Mouse (Mus musculus): ENCODE data around the gene Dazap1. TPM values are rescaled to one million over a fixed set of nuclear protein-coding genes. Genes with fewer than 3 reads are reported as not detected.

Dazap1 gene
- polyA plus RNA-seq, 1 experiment from 2014 or later, result 59.7 TPM

DNA sequence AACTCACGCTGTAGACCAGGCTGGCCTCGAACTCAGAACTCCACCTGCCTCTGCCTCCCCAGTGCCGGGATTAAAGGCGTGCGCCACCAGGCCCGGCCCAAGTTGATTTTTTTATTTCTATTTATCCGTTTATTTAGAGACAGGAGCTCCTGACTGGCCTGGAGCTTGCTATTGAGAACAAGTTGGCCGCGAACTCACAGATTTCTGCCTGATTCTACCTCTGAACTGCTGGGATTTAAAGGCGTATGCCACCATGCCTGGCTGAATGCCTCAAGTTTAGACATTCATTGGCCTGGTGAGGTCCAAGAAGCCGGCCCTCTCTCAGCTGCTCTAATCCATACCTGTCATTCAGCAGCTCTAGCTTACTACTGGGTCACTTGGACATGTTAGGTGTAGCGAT lies 883 bp downstream of the Dazap1 start:
- peaks cover 56% of the 10 kb centered on the region for H3K4me1 ChIP-seq
- ATAC-seq (ENCODE audit: insufficient number of reproducible peaks, low FRiP score, low TSS enrichment, low read depth), result no peak
- H3K36me3 ChIP-seq, result peaks cover 20% of the 10 kb centered on the region
- H3K4me2 ChIP-seq, result peak overlapping the region; percentile 92
- H3K9me3 ChIP-seq, result no peaks in the 10 kb centered on the region
- H3K4me3 ChIP-seq, result peak overlapping the region; percentile 55
- 0 out of 2 replicates have a peak overlapping the region, but pooled peaks have one; percentile 55 for H3K9ac ChIP-seq
- WGBS, result 72% methylated on average over 12 of the region's 12 CpGs
- H3K27ac ChIP-seq, result peak overlapping the region; percentile 99
- no peaks in the 10 kb centered on the region for H3K27me3 ChIP-seq

DNA sequence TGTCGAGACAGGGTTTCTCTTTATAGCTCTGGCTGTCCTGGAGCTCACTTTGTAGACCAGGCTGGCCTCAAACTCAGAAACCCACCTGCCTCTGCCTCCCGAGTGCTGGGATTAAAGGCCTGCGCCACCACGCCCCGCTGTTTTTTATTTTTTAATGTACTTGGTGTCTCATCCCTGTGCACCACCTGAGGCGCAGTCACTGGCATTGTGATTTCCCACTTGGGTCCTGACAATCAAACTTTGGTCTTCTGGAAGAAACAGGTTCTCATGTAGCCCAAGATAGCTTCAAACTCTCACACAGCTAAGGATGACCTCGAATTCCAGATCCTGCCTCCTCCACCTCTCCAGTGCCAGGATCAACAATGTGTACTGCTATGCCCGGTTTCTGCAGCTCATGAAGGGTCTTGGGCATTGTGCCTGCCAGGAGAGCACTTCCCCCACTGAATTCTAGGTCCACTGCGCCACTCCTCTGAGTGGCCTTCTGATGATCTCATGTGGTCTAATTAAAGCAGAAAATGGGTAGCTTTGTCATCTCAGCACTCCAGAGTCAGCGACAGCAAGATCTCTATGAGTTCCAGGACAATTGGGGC lies 1.6 kb downstream of the Dazap1 start:
- no peak for ATAC-seq (ENCODE audit: insufficient number of reproducible peaks, low FRiP score, low TSS enrichment, low read depth)
- Histone ChIP-seq H3K9me3 (no peaks in the 10 kb centered on the region), H3K27me3 (no peaks in the 10 kb centered on the region), H3K9ac (no peak overlapping the region), H3K4me1 (peaks cover 63% of the 10 kb centered on the region), H3K4me3 (no peak overlapping the region), H3K4me2 (no peak overlapping the region), H3K27ac (no peak overlapping the region), H3K36me3 (peaks cover 15% of the 10 kb centered on the region)
- WGBS, result 91% methylated on average over 10 of the region's 10 CpGs

DNA sequence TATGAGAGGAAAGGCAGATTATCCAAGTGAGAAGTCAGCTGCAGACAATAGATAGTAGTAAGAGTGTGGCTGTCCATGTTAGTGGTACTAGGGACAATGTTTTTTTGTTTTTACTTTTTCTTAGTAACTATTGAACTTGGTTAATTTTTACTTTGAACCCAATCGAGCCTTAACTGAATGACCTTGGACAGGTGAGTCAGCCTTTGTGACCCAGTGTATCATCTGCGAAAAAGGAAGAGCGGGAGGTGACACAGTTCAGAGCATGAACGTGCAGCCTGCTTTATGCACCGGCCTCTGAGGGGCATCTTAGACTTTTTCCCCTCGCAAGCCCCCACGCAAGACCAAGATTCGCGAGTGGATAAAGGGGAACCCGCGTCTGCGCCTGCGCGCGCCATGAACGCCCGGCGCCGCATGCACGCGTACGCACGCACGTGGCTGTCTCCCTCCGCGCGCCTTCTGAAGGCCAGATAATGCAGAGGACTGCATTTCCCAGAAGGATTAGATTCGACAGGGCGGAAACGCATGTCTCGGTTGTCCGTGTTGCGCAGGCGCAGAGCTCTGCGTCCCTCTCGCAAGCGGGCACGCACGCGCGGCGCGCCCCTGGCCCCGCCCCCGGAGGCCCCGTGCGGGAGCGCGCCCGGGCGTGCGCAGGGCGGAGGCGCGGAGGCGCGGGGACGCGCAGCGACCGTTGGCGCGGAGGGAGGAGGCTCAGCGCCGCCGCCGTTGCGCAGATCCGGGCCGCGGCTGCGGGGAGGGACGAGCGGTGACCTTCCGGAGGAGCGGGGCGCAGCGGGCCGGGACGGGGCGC lies 3.3 kb downstream of the Dazap1 start:
- peak overlapping the region; percentile 92 for H3K9ac ChIP-seq
- no peaks in the 10 kb centered on the region for H3K27me3 ChIP-seq
- WGBS, result under 1% methylated on average over 70 of the region's 81 CpGs
- H3K27ac ChIP-seq, result peak overlapping the region; percentile 87
- H3K4me2 ChIP-seq, result peak overlapping the region; percentile 69
- ATAC-seq (ENCODE audit: insufficient number of reproducible peaks, low FRiP score, low TSS enrichment, low read depth), result peak; percentile 45
- H3K36me3 ChIP-seq, result peaks cover 8% of the 10 kb centered on the region
- H3K4me3 ChIP-seq, result peak overlapping the region; percentile 97
- no peaks in the 10 kb centered on the region for H3K9me3 ChIP-seq
- H3K4me1 ChIP-seq, result peaks cover 69% of the 10 kb centered on the region

DNA sequence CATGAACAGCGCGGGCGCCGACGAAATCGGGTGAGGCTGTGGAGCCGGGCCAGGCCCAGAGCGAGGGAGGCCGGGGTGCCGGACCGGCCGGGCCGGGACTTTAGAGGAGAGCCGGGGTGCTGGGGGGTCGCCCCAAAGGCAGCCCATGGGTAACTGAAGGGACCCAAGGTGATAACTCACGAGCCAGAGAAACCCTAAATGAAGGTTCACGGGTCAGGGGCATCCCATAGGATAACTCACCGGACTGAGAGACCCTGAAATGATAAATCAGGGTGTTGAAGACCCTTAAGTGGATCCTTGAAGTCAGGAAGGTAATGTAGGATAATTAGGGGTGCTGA lies 3.8 kb downstream of the Dazap1 start:
- Histone ChIP-seq H3K4me1 (peaks cover 68% of the 10 kb centered on the region), H3K36me3 (peaks cover 8% of the 10 kb centered on the region), H3K9ac (peak overlapping the region; percentile 92), H3K4me2 (peak overlapping the region; percentile 63), H3K4me3 (peak overlapping the region; percentile 97), H3K9me3 (no peaks in the 10 kb centered on the region), H3K27me3 (no peaks in the 10 kb centered on the region), H3K27ac (peak overlapping the region; percentile 87)
- ATAC-seq (ENCODE audit: insufficient number of reproducible peaks, low FRiP score, low TSS enrichment, low read depth), result no peak
- 2% methylated on average over 17 of the region's 18 CpGs for WGBS

DNA sequence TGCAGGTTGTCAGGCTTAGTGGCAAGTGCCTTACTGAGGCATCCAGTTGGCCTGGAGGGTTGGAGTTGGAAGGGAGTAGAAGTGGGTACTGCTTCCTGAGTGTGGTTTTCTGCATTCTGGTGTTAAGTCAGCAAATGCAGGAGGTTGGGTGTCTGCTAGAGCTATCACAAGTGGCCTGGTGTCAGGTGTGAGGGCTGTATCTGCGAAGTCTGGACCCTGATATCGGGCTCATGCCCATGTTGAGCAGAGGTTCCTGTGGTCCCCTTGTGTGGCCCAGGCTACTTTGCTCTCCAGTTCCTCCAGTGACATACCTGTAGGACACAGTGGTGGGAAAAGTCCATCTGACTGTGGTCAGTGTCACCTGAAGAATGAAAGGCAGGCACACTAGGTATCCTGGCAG lies 8.8 kb downstream of the Dazap1 start:
- H3K27ac ChIP-seq, result peak overlapping the region; percentile 7; the same call in 1 of the 2 replicates
- H3K27me3 ChIP-seq, result no peaks in the 10 kb centered on the region
- peaks cover 62% of the 10 kb centered on the region for H3K4me1 ChIP-seq
- WGBS, result 90% methylated on average over 2 of the region's 2 CpGs
- peaks cover 35% of the 10 kb centered on the region for H3K36me3 ChIP-seq
- no peaks in the 10 kb centered on the region for H3K9me3 ChIP-seq
- H3K4me3 ChIP-seq, result no peak overlapping the region
- no peak overlapping the region for H3K4me2 ChIP-seq
- no peak overlapping the region for H3K9ac ChIP-seq
- ATAC-seq (ENCODE audit: insufficient number of reproducible peaks, low FRiP score, low TSS enrichment, low read depth), result no peak

DNA sequence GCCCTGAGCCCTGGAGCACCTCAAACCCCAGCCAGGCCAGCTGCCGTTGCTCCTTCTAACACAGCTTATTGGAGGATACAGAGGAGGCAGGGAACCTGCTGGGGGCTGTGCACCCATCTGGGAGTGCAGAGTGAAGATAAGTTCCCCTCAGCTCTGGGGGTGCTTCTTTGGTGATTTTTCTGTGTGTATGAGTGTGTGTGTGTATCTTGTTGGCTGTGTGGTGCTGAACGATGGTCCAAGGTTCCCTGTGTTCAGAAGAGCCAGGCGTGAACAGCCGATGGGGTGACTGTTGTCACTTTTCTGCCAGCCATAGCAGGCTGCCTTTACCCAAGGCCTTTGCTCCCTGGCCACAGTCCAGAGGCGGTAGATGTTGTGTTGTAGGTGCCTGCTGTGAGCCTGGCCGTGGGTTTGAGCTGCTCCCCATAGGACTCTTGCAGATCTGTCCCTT lies 9.5 kb downstream of the Dazap1 start:
- Histone ChIP-seq H3K27me3 (no peaks in the 10 kb centered on the region), H3K9ac (no peak overlapping the region), H3K4me2 (no peak overlapping the region), H3K36me3 (peaks cover 41% of the 10 kb centered on the region), H3K4me1 (peaks cover 59% of the 10 kb centered on the region), H3K27ac (peak overlapping the region; percentile 7; the same call in 1 of the 2 replicates), H3K4me3 (no peak overlapping the region), H3K9me3 (no peaks in the 10 kb centered on the region)
- WGBS, result 76% methylated on average over 6 of the region's 6 CpGs
- no peak for ATAC-seq (ENCODE audit: insufficient number of reproducible peaks, low FRiP score, low TSS enrichment, low read depth)

DNA sequence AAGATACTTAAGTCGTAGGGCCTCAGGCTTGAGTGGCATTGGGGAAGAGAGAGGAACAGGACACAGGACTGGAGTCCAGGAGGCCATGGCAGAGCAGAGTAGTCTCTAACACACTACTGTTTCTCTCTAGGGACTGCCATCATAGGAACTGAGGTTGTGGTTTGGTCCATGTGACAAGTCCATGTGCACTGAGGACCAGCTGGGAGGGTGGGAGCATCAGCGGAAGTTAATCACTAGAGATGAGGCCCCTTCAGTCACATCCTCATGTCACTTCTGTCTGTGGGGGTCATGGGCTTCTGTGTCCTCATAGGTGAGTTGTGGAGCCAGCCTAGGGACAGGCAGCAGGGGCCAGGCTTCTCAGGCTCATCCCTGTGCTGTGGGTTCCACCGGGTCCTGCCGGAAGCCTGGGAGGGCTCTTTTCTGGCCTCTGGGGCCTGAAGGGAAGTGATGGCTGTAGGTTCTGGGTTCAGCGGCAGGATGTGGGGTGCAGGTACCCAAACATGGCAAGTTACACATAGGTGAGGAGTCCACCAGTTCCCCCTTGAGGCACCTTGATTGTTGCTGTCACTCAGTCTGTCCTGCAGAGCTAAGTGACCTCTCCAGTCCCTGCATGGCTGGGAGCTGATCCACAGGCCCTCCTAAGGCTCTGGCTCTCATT lies 10.0 kb downstream of the Dazap1 start:
- ATAC-seq (ENCODE audit: insufficient number of reproducible peaks, low FRiP score, low TSS enrichment, low read depth), result no peak
- 79% methylated on average over 5 of the region's 5 CpGs for WGBS
- no peak overlapping the region for H3K9ac ChIP-seq
- H3K36me3 ChIP-seq, result peaks cover 47% of the 10 kb centered on the region
- no peak overlapping the region for H3K4me2 ChIP-seq
- no peaks in the 10 kb centered on the region for H3K27me3 ChIP-seq
- peaks cover 53% of the 10 kb centered on the region for H3K4me1 ChIP-seq
- H3K27ac ChIP-seq, result no peak overlapping the region
- H3K9me3 ChIP-seq, result no peaks in the 10 kb centered on the region
- no peak overlapping the region for H3K4me3 ChIP-seq

DNA sequence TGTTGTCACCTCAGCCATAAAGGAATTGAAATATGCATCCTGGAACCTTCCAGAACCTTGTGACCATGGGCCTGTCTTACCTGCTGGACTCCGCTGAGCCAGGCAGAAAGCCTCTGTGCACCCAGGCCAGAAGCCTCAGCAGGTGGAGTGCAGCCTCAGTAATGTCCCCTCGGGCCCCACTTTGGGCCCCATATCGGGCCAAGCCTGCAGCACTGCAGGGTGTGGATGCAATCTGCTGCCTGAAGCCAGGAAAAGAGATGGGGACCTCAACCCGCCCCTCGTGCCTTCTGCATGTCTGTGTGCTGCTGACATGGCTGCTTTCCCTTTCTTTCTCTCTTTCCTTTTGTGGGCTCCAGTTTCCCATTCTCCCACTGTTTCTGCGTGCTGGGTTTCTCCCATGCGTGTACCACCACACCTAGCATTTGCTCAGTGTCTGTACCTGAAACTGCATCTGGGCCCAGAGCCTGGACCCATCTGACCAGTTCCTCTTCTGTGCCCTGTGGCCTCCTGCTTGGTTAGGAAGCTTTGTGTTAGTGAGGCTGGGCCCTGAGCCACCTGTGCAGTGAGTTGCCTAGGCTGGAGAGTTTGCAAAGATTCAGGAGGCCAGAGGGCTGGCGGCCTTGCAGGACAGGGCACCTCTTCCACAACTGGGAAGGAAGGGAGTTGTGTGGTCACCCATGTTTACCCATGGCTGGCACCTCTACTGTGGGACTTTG lies 10.7 kb downstream of the Dazap1 start:
- Histone ChIP-seq H3K36me3 (peaks cover 52% of the 10 kb centered on the region), H3K9me3 (no peaks in the 10 kb centered on the region), H3K9ac (no peak overlapping the region), H3K4me3 (no peak overlapping the region), H3K27ac (no peak overlapping the region), H3K4me1 (peaks cover 47% of the 10 kb centered on the region), H3K27me3 (no peaks in the 10 kb centered on the region), H3K4me2 (no peak overlapping the region)
- WGBS, result 79% methylated on average over 8 of the region's 8 CpGs
- ATAC-seq (ENCODE audit: insufficient number of reproducible peaks, low FRiP score, low TSS enrichment, low read depth), result no peak

DNA sequence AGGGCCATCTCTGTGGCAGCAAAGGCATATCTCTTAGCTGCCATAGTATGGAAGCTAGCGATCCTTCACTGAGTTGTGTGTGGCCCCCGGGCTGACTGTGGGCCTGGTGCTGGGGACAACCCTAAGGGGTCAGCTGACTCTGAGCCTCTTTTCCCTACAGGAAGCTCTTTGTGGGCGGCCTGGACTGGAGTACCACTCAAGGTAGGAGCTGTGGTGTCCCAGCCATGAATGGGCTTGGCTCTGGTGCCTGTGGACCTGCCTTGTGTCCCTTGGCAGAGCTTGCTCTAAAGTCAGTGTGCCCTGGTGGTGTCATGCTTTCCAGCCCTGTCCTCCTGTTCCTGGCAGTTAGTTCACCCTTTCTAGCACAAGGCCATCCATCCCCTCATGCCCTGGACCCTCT lies 12.6 kb downstream of the Dazap1 start:
- Histone ChIP-seq H3K4me1 (peaks cover 30% of the 10 kb centered on the region), H3K36me3 (peaks cover 68% of the 10 kb centered on the region), H3K4me2 (no peak overlapping the region), H3K27ac (no peak overlapping the region), H3K27me3 (no peaks in the 10 kb centered on the region), H3K9ac (no peak overlapping the region), H3K4me3 (no peak overlapping the region), H3K9me3 (no peaks in the 10 kb centered on the region)
- ATAC-seq (ENCODE audit: insufficient number of reproducible peaks, low FRiP score, low TSS enrichment, low read depth), result no peak
- WGBS, result 92% methylated on average over 3 of the region's 3 CpGs

DNA sequence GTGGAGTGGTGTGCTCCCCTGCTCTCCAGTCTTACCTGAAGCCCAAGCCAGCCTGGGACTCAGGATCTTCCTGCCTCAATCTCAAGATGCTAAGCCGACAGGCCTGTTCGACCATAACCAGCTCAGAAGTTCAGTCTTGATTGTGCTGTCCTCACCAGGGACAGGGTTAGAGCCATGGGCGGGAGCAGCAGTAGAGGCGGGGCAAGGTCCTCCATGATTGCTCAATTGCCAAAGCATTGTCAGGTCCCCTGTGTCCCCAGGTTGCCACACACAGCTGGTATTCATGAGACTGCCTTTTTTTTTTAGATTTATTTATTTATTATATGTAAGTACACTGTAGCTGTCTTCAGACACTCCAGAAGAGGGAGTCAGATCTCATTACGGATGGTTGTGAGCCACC lies 15.0 kb downstream of the Dazap1 start:
- Histone ChIP-seq H3K9ac (no peak overlapping the region), H3K36me3 (peaks cover 85% of the 10 kb centered on the region), H3K4me3 (no peak overlapping the region), H3K9me3 (no peaks in the 10 kb centered on the region), H3K27ac (no peak overlapping the region), H3K27me3 (no peaks in the 10 kb centered on the region), H3K4me2 (no peak overlapping the region), H3K4me1 (peaks cover 11% of the 10 kb centered on the region)
- WGBS, result 91% methylated on average over 5 of the region's 5 CpGs
- ATAC-seq (ENCODE audit: insufficient number of reproducible peaks, low FRiP score, low TSS enrichment, low read depth), result no peak

DNA sequence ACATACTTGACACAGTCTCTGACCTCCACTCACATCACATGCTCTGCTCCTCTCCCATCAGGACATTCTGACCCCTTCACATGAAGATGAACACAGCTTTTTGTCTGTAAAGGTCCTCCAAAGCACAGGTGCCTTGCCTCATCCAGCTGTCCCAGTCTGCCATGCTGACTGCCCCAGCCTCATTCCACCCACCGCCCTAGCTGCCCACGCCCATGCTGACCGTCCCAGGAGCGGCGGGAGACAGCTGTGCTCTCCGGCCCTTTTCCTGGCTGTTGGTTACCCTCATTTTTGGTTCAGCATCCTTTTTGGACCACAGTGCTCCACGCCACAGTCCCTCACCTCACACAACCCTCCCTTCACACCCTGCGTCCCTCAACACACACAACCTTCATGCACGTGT lies 17.1 kb downstream of the Dazap1 start:
- no peak overlapping the region for H3K9ac ChIP-seq
- 91% methylated on average over 9 of the region's 9 CpGs for WGBS
- H3K9me3 ChIP-seq, result no peaks in the 10 kb centered on the region
- H3K36me3 ChIP-seq, result peaks cover 94% of the 10 kb centered on the region
- H3K4me3 ChIP-seq, result no peak overlapping the region
- H3K4me2 ChIP-seq, result no peak overlapping the region
- H3K27me3 ChIP-seq, result no peaks in the 10 kb centered on the region
- H3K27ac ChIP-seq, result no peak overlapping the region
- 0 out of 2 replicates have a peak, but pooled peaks cover 6% of the 10 kb centered on the region for H3K4me1 ChIP-seq
- ATAC-seq (ENCODE audit: insufficient number of reproducible peaks, low FRiP score, low TSS enrichment, low read depth), result no peak
